Mouse (Mus musculus) cerebellum, adult 2 months (tissue): Measurements from ENCODE around the gene Ezh1.

Experiments used
- CTCF ChIP-seq: fragments of 200-500 bp; IDR thresholded peaks from 2 replicates; pipeline ENCODE4 v1.5.1; 2011; ENCODE audit warnings: low read depth, mild to moderate bottlenecking, control low read depth, low read length, moderate library complexity, borderline replicate concordance; ENCODE audit not compliant: insufficient read depth
- POLR2A ChIP-seq: fragments of 200-500 bp; IDR thresholded peaks from 2 replicates; pipeline ENCODE4 v1.6.1; 2011; ENCODE audit warnings: low read length, control low read depth, borderline replicate concordance; ENCODE audit not compliant: insufficient read depth

DNA sequence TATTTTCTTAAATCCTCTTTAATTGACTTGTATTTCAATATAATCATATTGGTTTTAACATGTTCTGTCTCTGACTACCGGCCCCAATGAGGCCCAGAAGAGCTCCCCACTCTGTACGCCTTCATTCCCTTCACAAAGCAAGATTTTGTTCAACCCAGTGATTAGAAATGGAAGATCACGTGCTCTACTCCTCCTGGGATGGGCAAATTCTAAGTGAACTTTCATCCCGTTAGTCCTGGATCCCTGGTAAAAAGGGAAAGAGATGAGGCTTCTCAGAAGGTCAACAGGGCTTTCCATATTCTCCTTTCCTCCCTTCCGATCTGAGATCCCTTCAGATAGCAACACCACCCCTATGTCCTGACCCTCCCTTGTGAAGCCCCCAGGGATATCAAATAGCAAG, 4.3 kb upstream of the Ezh1 start:
- no peak for TF ChIP-seq POLR2A
- no peak for TF ChIP-seq CTCF
